Mouse (Mus musculus) hindbrain, embryonic 13.5 days (tissue): ENCODE measurements at regions not wholly inside any gene's neighbourhood (a gene's known extent, or its start where the extent isn't known, plus 50 kb on each side); places are given as distances from the start of the nearest gene placed in this dataset.

Experiments used
- ATAC-seq: fragments of 200-750 bp; cut with Nextera tagmentation; 2 replicates; pipeline ENCODE4 v1.8.0; 2017; ENCODE audit warnings: moderate TSS enrichment; ENCODE audit not compliant: low FRiP score
- H3K27ac ChIP-seq: fragments of 300-500 bp; sonication (generic); 2 replicates; pipeline ENCODE4 v1.5.1; 2015; ENCODE audit warnings: inconsistent platforms, mild to moderate bottlenecking, moderate library complexity
- H3K27me3 ChIP-seq: fragments of 300-500 bp; sonication (generic); 2 replicates; pipeline ENCODE4 v1.6.1; 2015; ENCODE audit warnings: mild to moderate bottlenecking, inconsistent platforms
- H3K36me3 ChIP-seq: fragments of 300-500 bp; sonication (generic); 2 replicates; pipeline ENCODE4 v1.6.1; 2015; ENCODE audit warnings: mild to moderate bottlenecking, inconsistent platforms
- H3K4me1 ChIP-seq: fragments of 300-500 bp; sonication (generic); replicated peaks from 2 replicates; pipeline ENCODE4 v1.6.1; 2015; ENCODE audit warnings: inconsistent platforms
- H3K4me2 ChIP-seq: fragments of 300-500 bp; sonication (generic); 2 replicates; pipeline ENCODE4 v1.6.1; 2015; ENCODE audit warnings: inconsistent platforms, mild to moderate bottlenecking, moderate library complexity
- H3K4me3 ChIP-seq: fragments of 300-500 bp; sonication (generic); 2 replicates; pipeline ENCODE4 v1.5.1; 2015; ENCODE audit warnings: mild to moderate bottlenecking, inconsistent platforms
- H3K9ac ChIP-seq: fragments of 300-500 bp; sonication (generic); 2 replicates; pipeline ENCODE4 v1.6.1; 2015; ENCODE audit warnings: mild to moderate bottlenecking, inconsistent platforms
- H3K9me3 ChIP-seq: fragments of 300-500 bp; sonication (generic); 2 replicates; pipeline ENCODE4 v1.6.1; 2016; ENCODE audit warnings: inconsistent platforms
- WGBS: fragments of 180-500 bp; shearing (Covaris S2); methylation state at CpG from one replicate; pipeline ENCODE4 v1.1.7; 2015; 5-methylcytosine and 5-hydroxymethylcytosine counted together

DNA sequence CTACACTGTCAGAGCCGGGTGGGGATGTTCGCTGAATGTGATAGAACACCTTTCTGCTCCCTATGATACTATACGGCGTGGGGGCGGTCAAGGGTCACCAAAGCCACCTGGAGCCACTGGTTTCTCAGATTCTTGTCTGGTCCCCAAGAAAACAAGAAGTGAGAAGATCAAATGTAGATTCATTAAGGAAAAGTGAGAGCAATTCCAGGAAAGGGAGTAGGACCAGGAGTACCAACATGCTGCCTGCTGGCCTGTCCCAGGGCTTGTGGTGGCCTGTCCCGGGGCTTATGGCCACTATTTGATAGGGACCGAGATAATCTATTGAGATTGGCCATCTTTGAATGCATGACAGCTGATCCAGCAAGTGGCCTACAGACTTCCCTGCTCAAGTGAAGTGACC is 58.8 kb upstream of the Fut8 start:
- no peak for ATAC-seq
- Histone ChIP-seq H3K4me2 (no peak overlapping the region), H3K27me3 (no peaks in the 10 kb centered on the region), H3K9me3 (no peaks in the 10 kb centered on the region), H3K27ac (no peak overlapping the region), H3K4me1 (peaks cover 9% of the 10 kb centered on the region), H3K36me3 (no peaks in the 10 kb centered on the region), H3K4me3 (no peak overlapping the region), H3K9ac (no peak overlapping the region)
- WGBS = 97% methylated on average over 7 of the region's 7 CpGs

DNA sequence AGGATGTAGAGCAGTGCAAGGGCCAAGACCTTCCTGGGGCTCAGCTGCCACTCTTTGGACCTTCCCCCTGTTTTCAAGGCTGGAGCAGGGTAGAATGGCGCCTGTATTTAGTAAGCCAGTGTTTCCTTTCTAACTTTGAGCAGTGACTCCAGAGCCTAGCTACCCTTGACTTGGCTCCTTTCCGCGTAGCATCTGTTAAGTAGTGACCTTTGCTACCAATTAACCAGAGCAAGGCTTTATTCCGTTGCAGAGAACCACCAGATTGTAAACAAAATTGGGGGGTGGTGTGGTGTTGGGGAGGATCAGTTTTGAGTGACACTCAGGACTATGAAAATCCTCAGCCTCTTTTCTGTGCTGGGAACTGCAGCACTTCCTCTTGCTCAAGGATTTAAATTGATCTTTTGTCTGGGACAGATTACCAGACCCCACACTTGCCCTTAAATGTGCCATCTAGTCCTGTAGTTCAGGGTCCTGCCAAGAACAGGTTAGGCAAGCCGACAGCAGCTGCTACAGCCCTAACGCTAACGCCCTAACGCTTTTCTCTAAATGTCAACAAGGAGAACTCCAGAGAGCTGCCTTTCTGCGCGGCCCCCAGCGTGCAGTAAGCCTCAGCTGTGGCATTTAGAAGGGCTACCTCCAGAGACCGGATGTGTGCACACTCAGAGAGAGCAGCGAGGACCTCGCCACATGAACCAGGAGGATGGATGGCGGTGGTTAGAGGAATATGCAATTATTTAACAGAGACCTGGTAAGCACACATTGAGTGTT is 59.9 kb upstream of the Fut8 start:
- Histone ChIP-seq H3K4me3 (no peak overlapping the region), H3K9ac (no peak overlapping the region), H3K27me3 (no peaks in the 10 kb centered on the region), H3K4me2 (0 out of 2 replicates have a peak overlapping the region, but pooled peaks have one; percentile 8), H3K27ac (0 out of 2 replicates have a peak overlapping the region, but pooled peaks have one; percentile 18), H3K4me1 (peaks cover 9% of the 10 kb centered on the region), H3K9me3 (no peaks in the 10 kb centered on the region), H3K36me3 (no peaks in the 10 kb centered on the region)
- 41% methylated on average over 15 of the region's 15 CpGs for WGBS
- ATAC-seq = no peak

- Histone ChIP-seq H3K4me3 (no peak overlapping the region), H3K27ac (no peak overlapping the region), H3K4me2 (no peak overlapping the region), H3K4me1 (peaks cover 9% of the 10 kb centered on the region), H3K9ac (no peak overlapping the region), H3K27me3 (no peaks in the 10 kb centered on the region), H3K36me3 (no peaks in the 10 kb centered on the region), H3K9me3 (no peaks in the 10 kb centered on the region)
- ATAC-seq = no peak
- WGBS = 73% methylated on average over 3 of the region's 3 CpGs
Observed at GRCm38 (mm10) chr12:77177303-77177702, 60.6 kb upstream of the Fut8 start.

DNA sequence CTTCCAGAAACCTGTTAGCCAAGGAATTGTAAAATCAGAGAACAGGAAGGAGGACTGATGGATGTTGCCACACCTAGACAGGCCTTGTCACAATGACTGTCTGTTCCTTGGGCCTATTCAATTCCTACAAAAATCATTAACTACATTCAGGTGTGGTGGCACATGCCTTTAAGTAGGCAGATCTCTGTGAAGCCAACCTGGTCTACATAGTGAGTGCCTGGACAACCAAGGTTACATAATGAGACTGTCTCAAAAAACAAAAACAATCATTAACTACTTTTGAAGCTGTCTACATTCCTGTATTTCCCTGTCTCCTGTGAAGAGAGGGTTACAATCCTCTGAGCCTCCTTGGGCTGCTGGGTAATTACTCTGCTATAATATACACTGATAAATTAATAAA is 63.9 kb upstream of the Fut8 start:
- no peak for ATAC-seq

GRCm38 (mm10) chr12:77172540-77172939 is 65.4 kb upstream of the Fut8 start:
- no peaks in the 10 kb centered on the region for H3K9me3 ChIP-seq
- WGBS = 93% methylated on average over 2 of the region's 2 CpGs
- no peaks in the 10 kb centered on the region for H3K4me1 ChIP-seq
- H3K9ac ChIP-seq = no peak overlapping the region
- no peaks in the 10 kb centered on the region for H3K27me3 ChIP-seq
- H3K4me3 ChIP-seq = no peak overlapping the region
- no peaks in the 10 kb centered on the region for H3K36me3 ChIP-seq
- no peak overlapping the region for H3K4me2 ChIP-seq
- H3K27ac ChIP-seq = no peak overlapping the region
- ATAC-seq = no peak

More for the DNA sequence above, 63.9 kb upstream of the Fut8 start:
- Histone ChIP-seq H3K27me3 (no peaks in the 10 kb centered on the region), H3K4me3 (no peak overlapping the region), H3K27ac (no peak overlapping the region), H3K9me3 (no peaks in the 10 kb centered on the region), H3K4me1 (peaks cover 9% of the 10 kb centered on the region), H3K4me2 (no peak overlapping the region), H3K36me3 (no peaks in the 10 kb centered on the region), H3K9ac (no peak overlapping the region)

- Histone ChIP-seq H3K9ac (no peak overlapping the region), H3K27me3 (no peaks in the 10 kb centered on the region), H3K9me3 (no peaks in the 10 kb centered on the region), H3K4me1 (no peaks in the 10 kb centered on the region), H3K27ac (no peak overlapping the region), H3K4me3 (no peak overlapping the region), H3K4me2 (no peak overlapping the region), H3K36me3 (no peaks in the 10 kb centered on the region)
- ATAC-seq = no peak
- WGBS = 85% methylated on average over 5 of the region's 5 CpGs
Observed at GRCm38 (mm10) chr12:77170257-77170656, 67.7 kb upstream of the Fut8 start.

DNA sequence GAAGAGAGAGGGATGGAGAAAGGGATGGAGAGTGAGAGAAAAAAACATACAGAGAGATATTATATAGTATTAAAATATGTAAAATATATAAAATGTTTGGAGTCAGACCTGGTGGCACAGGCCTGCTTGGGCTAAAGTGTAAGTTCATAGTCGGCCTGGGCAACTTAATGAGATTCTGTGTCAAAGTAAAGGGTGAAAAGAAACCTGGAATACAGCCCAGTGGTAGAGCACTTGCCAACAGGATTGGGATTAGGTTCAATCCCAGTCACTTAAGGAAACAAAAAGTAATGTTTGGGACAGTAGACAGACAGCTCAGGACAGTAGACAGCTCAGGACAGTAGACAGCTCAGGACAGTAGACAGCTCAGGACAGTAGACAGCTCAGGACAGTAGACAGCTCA is 69.6 kb upstream of the Fut8 start:
- H3K36me3 ChIP-seq = no peaks in the 10 kb centered on the region
- no peaks in the 10 kb centered on the region for H3K27me3 ChIP-seq
- 79% methylated on average over 1 of the region's 1 CpGs for WGBS
- H3K4me3 ChIP-seq = no peak overlapping the region
- no peak overlapping the region for H3K9ac ChIP-seq
- no peak overlapping the region for H3K27ac ChIP-seq
- no peak overlapping the region for H3K4me2 ChIP-seq
- no peaks in the 10 kb centered on the region for H3K9me3 ChIP-seq
- ATAC-seq = no peak
- no peaks in the 10 kb centered on the region for H3K4me1 ChIP-seq

GRCm38 (mm10) chr12:77156698-77157097 is 81.2 kb upstream of the Fut8 start:
- Histone ChIP-seq H3K4me2 (no peak overlapping the region), H3K36me3 (no peaks in the 10 kb centered on the region), H3K27ac (no peak overlapping the region), H3K9ac (no peak overlapping the region), H3K4me3 (no peak overlapping the region), H3K4me1 (0 out of 2 replicates have a peak, but pooled peaks cover 7% of the 10 kb centered on the region), H3K27me3 (no peaks in the 10 kb centered on the region), H3K9me3 (no peaks in the 10 kb centered on the region)
- 87% methylated on average over 2 of the region's 2 CpGs for WGBS
- no peak for ATAC-seq

- no peak for ATAC-seq
- Histone ChIP-seq H3K4me2 (no peak overlapping the region), H3K36me3 (no peaks in the 10 kb centered on the region), H3K4me1 (0 out of 2 replicates have a peak, but pooled peaks cover 7% of the 10 kb centered on the region), H3K9ac (no peak overlapping the region), H3K4me3 (no peak overlapping the region), H3K27me3 (no peaks in the 10 kb centered on the region), H3K9me3 (no peaks in the 10 kb centered on the region), H3K27ac (no peak overlapping the region)
- 76% methylated on average over 6 of the region's 6 CpGs for WGBS
Observed at GRCm38 (mm10) chr12:77155626-77156025, 82.3 kb upstream of the Fut8 start.

GRCm38 (mm10) chr12:77151471-77151870 is 86.5 kb upstream of the Fut8 start:
- Histone ChIP-seq H3K9me3 (no peaks in the 10 kb centered on the region), H3K4me1 (0 out of 2 replicates have a peak, but pooled peaks cover 7% of the 10 kb centered on the region), H3K9ac (no peak overlapping the region), H3K27ac (no peak overlapping the region), H3K36me3 (no peaks in the 10 kb centered on the region), H3K27me3 (no peaks in the 10 kb centered on the region), H3K4me3 (no peak overlapping the region), H3K4me2 (no peak overlapping the region)
- ATAC-seq = no peak
- WGBS = 91% methylated on average over 2 of the region's 2 CpGs

GRCm38 (mm10) chr12:77149835-77150234 is 88.1 kb upstream of the Fut8 start:
- Histone ChIP-seq H3K4me1 (no peaks in the 10 kb centered on the region), H3K9me3 (no peaks in the 10 kb centered on the region), H3K4me2 (no peak overlapping the region), H3K27ac (no peak overlapping the region), H3K4me3 (no peak overlapping the region), H3K36me3 (no peaks in the 10 kb centered on the region), H3K9ac (no peak overlapping the region), H3K27me3 (no peaks in the 10 kb centered on the region)
- ATAC-seq = no peak

- no peaks in the 10 kb centered on the region for H3K4me1 ChIP-seq
- H3K36me3 ChIP-seq = no peaks in the 10 kb centered on the region
- no peaks in the 10 kb centered on the region for H3K27me3 ChIP-seq
- ATAC-seq = no peak
- no peak overlapping the region for H3K27ac ChIP-seq
- no peak overlapping the region for H3K4me2 ChIP-seq
- no peaks in the 10 kb centered on the region for H3K9me3 ChIP-seq
- H3K4me3 ChIP-seq = no peak overlapping the region
- WGBS = 96% methylated on average over 2 of the region's 2 CpGs
- H3K9ac ChIP-seq = no peak overlapping the region
Observed at GRCm38 (mm10) chr12:77148146-77148545, 89.8 kb upstream of the Fut8 start.

DNA sequence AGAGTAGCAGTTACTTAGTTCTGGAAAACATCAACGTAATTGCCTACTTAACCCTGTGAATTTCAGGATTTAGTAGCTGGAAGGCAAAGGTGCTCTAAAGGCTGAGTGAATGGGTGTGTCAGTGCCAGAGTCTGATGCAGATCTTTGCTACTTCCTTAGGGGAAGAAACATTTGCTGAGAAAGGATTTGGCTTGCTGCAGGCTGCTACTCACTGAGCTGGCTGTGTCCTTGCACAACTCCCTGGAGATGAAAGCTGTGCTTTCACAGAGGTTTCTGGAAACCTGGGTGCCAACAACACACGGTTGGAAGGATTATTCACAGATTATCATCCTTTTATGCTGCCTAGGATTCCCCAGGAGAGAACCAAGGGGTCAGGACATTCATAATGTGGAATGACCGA is 94.0 kb upstream of the Fut8 start:
- 65% methylated on average over 3 of the region's 3 CpGs for WGBS
- ATAC-seq = no peak
- H3K27ac ChIP-seq = no peak overlapping the region
- H3K4me1 ChIP-seq = no peaks in the 10 kb centered on the region
- H3K9me3 ChIP-seq = no peaks in the 10 kb centered on the region
- no peaks in the 10 kb centered on the region for H3K27me3 ChIP-seq
- no peak overlapping the region for H3K4me2 ChIP-seq
- H3K9ac ChIP-seq = no peak overlapping the region
- H3K36me3 ChIP-seq = no peaks in the 10 kb centered on the region
- H3K4me3 ChIP-seq = no peak overlapping the region
